Mouse (Mus musculus) hindlimb bud, embryonic 11.5 days (tissue): Measurements from ENCODE around the gene Maz.
A peak's percentile ranks its signal among the peaks of the same experiment; 100 is the strongest.

Experiments used
- DNase-seq: peaks from one replicate; pipeline ENCODE4 v3.0.0-alpha.2; 2012; ENCODE audit warnings: low read depth, low spot score; ENCODE audit errors: extremely low spot score

Gene Maz

DNA sequence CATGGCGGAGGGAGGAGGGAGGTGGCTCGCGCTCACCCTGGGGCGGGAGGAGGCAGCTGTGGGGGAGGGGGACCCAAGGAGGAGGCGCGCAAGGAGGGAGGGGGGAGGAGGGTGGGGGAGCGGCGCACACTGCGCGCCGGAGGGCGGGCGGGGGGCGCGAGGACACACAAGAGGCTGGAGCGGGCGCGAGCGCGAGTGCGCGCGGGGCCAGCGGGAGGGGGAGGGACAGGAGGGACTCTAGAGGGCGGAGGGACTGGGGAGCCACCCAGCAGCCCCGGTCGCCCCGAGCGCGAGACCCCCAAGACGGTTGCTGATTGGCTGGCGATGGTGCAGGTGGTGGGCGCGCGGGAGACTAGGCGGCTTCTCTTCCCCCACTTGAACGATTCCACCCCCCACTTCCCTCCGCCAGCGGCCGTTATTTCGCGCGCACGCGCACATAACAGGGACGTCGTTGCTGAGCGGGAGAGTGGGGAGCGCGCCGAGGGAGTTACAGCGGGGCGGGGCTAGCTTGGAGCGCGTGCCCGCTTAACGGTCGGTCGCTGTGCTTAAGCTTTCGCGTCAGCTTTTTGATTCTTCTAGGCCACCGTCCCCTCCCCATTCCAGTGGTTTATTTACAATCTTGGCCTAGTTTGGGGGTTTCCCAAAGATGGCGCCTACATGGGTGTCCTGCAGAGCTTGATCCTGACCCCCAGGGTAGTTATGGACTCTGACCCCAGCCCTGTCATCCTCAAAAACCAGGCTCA lies at the start of gene Maz:
Gene Maz (minus strand): TSS at position 54 of the 743 bp plus-strand sequence.
- peak; percentile 93 for DNase-seq

DNA sequence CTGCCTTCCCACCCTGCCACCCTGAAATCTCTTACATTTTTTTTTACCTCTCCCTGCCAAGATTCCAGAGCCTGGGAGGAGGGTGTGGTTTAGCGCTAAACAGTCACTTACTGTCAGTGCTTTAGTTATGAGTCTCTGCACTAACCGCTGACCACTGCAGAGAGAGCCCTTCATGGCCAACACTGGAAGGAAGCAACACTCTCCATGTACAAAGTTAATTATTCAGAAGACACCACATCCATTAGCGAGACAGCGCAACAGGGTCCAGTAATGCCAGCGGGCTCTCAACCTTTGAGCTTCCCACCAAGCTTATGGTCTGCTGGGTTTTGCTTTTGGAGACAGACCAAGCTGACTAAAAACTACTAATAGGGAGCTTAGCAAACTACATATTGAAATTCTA lies 49.4 kb upstream of the Maz start:
- DNase-seq = no peak

DNA sequence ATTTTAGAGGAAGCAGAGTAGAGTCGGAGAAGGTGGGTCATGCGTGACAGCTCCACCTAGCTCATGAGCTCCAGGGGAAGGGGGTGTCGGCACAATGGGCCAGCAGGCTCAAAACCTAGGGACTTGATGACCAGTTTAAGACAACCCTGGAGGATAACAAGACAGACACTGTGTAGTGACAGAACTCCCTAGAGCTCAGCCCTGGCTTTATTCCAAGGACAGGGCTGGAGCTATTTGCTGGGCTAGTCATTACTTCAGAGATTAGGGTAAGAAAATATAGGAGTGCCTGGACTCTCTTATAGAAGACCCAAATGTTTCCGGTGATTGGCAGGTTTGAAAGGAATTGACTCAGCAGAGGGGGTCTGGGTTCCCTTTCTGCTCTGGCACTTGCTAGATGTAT lies 46.4 kb upstream of the Maz start:
- DNase-seq = no peak

DNA sequence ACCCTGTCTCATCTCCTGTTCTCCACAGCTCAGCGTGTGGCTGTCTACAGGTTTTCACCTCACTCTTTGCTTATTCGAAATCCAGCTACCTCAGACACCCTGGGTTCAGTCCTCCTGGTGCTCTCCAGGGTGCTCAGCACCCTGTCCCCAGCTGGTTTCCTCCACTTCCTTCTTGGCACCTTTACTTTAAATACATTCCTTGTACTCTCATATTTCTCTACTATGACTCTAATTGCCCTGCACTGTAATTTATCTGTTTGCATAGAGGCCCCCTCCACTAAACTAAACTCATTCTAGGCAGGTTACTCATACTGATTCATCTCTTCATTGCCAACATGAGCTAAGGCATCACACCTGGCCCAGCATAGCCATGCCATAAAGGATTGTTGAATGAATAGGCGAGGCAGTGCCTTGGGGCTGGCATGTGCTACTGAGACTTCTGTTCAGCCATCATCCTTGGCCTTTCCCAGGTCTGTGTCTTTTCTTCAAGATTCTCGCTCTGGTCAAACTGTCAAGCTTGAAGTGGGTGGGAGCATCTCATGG lies 44.1 kb upstream of the Maz start:
- DNase-seq = no peak

DNA sequence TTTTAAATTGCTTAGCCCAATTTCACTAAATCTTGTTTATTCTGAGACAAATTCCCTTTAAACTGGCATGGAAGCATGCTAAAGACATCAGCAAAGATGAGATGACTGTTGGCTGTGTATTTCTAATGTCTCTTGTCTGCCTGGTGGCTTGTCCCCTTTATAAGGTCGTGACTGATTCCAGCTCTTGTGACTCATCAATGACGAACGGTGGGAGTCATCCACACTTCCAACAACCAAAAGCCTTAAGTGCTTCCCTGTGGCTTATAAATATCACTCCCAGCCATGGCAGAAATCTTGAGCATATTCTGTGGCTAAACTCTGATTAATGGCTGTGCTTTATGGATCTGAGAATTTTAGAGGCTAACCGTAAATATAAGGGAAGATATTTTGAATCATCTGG lies 39.5 kb upstream of the Maz start:
- DNase-seq = no peak

DNA sequence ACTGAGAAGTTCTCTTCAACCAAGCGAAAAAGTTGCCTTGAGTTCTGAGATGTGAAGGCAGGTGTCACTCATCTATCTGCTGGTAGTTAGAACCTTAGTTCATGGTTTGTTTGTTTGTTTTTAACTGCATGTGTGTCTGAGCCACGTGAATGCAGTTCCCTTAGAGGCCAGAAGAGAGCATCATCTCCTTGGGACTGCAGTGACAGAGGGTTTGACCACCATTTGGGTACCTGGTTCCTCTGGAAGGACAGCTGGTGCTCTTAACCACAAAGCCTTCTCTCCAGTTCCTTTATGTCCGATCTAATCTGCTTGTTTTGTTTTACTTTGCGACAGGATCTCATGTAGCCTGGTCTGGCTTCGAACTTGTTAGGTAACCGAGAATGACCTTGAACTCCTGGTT lies 38.7 kb upstream of the Maz start:
- no peak for DNase-seq

DNA sequence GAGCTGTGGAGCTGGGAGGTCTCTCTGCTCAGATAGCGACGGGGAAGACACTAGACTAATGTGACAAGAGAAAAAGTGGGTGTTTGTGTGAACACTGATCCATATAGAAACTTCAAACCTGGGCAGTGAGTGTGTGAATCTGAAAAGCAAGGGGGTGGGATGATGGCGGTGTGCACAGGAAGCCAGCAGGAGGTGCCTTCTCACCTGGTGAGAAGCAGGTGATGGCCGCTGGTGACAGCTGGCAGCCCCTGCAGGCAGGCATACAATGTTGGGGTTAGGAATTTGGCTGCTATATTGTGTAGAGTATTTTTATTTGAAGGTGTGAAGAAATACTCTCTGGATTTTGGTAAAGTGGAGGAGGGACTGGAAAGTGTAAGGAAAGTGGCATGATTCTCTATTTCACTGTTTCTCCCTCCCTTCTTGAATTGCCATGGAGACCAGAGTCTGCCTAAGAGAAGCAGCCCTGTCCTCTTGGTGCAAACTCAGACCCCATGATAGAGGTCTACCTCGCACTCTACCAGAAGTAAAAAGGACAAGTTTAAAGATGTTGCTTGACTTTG lies 28.3 kb upstream of the Maz start:
- DNase-seq = no peak

DNA sequence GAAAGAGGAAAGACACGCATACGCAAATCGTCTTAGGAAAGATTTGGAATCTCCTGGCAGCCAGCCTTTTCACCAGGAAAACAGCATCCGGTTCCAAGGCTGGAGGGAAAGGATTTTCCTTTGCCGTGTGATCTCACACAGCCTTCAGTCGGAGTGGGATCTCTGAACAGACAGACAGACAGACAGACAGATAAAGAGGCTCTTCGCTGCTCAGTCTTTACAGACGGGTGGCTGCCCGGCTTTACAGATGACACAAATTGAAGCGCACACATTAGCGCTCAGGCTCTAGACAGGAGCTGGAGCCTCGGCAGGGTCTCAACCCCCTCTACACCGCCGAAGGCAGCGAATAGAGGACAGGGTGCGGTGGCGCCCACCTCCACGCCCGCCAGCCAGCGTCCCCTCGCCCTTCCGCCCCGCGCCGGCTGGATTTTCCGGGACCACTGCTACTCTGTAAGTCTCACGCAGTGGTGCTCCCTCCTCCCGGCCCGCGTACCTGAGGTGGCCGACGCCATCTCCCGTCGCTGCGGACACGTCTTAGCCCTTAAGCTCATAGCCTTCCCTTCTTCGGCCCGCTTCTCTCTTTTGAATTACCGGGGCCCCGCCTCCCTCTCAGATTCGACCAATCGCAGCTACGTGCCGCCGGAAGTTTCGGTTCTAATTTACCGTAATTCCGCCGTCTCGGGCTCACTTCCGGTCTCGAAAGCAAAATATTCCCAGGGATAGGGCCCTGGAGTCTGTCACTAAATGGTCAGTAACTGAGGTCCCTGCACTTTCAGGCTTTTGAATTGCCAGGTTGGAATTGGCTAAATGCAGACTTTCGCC lies 15.2 kb upstream of the Maz start, which contains the start of gene Kif22:
Gene Kif22 (minus strand): TSS at position 621 of the 822 bp plus-strand sequence.
- peak; percentile 77 for DNase-seq

DNA sequence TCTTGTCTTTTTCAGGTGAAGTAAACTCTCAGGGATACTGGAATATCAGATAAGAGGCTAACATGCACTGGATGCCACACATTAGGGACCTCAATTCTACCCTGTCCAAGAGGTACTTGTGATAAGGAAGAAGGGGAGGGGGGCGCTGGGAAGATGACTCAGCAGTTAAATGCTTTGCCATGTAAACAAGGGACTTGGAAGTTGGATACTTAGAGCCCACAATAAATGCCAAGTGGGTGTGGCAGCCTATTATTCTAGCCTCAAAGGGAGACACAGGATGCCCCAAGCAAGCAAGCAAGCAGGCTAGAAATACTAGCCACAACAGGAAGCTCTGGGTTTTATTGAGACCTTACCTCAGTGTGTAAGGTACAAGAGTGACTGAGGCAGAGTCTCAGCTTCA lies 4.4 kb upstream of the Maz start:
- no peak for DNase-seq

DNA sequence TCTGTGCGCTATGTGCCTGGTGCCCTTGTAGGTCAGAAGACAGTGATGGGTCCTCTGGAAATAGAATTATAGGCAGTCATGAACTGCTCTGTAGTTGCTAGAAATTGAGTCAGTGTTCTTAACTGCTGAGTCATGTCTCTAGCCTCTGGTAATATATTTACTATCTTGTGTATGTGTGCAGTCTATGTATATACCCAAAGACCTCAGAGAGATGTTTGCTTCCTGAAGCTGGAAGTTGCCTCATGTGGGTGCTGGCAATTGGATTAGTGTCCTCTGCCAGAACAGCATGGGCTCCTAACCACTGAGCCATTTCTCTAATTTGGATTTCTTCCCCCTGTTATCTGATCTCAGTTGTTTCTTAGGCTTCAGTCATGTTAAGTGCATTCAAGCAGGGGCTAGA lies 3.3 kb upstream of the Maz start:
- DNase-seq = no peak

DNA sequence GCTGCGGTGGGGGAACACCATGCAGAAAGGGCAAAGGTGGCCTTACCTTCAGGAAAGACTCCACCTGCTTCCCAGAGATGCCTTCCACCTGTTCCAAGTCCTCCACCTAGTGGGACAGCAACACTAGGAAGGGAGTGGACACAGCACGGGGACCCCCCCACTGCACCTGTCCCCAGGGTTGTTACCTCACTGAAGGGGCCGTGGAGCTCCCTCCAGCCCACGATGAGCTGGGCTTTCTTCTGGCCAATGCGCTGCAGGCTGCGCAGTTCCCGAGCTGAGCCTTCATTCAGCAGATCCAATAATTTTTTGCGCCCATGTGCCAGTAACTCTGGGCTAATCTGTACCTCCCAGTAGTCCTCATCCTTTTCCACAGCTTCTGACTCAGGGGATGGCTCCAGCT lies 1.0 kb upstream of the Maz start:
- no peak for DNase-seq

DNA sequence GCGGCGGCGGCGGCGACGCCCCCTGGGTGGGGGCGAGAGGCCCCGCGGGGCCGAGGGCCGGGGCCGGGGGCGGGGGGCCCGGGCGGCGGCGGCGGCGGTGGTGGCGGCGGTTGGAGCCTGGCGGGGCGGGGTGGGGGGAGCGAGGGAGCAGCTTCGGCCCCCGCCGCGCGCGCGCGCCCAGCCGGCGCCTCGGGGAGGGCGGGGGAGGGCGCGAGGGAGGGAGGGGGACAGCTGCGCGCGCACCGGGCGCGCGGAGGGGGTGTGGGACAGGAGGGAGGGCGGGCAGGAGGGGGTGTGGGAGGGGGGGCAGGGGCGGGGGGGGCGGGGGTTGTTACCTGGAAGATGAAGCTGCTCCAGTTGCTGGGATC lies 237 bp downstream of the Maz start:
- no peak for DNase-seq

DNA sequence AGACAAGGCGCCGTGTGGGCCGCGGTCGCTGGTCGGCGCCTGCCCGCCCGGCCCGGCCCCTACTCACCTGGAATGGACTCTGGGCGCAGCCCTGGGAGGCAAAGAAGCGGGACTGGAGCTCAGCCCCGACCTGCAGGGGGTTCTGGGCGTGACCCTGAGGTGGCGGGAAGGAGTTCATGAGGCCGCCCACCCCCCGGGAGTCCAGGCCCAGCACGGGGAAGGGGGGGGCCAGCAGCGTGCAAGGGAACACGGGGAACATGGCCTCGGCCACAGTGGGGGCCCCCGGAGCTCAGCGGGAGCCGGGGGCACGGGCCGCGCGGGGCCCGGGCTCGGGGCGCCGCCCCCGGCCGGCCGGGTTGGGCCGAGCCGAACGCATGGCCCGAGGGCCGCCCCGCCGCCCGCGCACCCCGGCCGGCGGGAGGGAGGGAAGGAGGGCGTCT lies 656 bp downstream of the Maz start:
- no peak for DNase-seq

DNA sequence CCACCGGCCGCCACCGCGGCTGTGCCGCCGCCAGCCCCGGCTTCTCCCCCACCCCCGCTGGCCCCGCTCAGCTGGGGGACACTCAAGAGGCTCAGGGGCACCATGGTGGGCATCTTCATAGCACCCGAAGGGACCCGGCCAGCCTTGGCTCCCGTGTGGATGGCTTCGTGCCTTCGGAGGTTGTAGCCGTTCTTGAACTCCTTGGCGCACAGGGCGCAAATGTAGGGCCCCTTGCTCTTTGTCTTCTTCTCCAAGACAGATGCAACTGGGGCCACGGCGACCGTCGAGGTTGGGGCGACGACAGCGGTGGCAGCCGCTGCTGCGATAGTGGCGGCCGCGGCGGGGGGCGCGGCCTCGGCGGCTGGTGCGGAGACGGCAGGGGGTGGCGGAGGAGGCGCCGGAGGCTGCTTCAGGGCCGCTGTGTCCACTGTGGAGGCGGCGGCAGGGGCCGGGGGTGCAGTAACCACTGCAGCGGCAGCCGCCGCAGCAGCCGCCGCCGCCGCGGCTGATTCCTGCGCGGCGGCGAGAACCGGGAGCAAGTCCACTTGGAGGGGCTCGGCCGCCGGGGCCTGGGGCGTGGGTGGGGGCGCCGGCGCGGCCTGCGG lies 1.2 kb downstream of the Maz start:
- no peak for DNase-seq

DNA sequence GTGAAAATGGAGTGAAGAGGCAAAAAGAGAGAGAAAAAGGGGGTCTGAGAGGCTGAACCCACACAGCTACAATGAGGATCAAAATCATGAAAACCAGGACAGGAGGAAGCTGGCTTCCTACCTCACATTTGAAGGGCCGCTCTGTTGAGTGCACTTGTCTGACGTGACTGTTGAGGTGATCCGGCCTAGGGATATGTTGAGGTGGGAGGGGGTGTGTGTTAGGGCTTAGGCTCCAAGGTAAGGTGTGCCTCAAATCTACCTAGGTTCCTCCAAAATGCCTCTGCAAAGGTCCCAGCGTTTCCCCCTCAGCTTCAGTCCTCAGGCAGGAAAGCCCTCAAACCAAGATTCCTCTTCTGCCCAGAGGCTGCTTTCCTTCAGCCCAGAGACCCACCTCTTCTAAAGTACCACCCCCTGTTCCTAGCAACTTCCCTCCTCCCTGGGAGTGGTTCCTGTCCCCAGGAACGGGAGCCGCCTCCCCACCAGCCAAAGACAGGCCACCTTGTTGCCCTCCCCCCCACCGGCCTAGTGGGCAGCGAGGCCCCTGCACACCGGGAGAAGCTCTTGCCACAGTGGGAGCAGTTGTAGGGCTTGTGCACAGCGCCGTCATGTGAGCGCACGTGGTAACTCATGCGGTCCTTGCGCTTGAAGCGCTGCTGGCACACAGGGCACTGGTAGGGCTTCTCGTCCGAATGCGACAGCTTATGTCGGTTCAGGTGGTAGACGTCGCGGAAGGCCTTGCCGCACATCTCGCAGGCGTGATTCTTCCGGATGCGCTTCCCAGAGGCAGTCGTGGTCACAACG lies 1.9 kb downstream of the Maz start:
- DNase-seq = no peak

DNA sequence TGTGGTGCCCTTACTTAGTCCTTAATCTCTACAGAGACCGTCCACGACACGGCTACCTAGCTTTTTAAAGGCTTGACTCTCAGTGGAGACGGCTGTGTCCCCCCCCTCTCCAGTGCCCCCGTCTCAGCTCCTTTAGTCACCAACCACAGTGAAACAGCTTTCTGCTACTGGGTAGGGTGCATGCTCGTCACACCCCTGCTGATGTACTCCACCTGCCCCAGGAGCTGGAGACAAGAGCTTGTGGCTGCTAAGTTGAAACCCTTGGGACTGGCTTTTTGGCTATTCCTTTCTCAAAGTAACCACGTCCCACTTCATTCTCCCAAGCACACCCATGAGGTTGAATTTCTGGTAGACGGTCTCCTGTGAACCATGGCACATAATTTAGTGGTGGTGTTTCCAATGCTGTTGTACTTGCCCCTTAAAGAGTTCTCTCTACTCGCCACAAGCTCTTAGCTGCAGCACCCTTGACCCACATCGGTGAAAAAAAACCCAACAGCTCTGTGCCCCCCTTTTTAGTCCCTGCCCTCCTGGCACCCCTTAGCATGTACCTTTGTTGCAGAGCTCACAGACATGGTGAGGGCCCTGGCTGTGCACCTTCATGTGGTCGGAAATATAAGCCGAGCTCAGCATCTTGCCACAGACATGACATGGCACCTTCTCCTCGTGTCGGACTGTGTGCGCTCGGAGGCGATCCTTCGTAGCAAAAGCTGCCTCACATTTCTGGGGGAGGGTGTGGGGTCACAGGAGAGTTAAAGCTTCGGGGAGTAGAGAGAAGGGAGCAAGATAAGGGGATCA lies 2.7 kb downstream of the Maz start:
- no peak for DNase-seq

DNA sequence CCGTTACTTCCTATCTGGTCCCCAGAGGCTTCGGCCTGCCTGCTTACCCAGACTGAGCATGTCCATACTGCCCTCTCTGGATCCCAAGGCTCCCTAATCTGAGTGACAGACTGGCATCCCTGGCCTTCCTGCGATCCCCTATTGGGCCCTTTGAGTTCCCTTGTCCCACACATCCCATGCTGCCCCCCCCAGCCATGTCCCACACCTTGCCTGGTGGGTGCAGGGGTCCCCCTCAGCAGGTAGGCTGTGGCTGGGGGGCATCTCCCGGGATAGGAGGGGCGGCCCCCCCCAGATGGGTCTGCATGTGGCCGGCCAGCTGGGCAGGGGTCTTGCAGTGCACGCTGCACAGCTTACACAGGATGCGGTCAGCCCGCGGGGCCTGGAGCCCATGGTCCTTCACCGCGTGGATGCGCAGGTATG lies 3.6 kb downstream of the Maz start:
- DNase-seq = no peak

DNA sequence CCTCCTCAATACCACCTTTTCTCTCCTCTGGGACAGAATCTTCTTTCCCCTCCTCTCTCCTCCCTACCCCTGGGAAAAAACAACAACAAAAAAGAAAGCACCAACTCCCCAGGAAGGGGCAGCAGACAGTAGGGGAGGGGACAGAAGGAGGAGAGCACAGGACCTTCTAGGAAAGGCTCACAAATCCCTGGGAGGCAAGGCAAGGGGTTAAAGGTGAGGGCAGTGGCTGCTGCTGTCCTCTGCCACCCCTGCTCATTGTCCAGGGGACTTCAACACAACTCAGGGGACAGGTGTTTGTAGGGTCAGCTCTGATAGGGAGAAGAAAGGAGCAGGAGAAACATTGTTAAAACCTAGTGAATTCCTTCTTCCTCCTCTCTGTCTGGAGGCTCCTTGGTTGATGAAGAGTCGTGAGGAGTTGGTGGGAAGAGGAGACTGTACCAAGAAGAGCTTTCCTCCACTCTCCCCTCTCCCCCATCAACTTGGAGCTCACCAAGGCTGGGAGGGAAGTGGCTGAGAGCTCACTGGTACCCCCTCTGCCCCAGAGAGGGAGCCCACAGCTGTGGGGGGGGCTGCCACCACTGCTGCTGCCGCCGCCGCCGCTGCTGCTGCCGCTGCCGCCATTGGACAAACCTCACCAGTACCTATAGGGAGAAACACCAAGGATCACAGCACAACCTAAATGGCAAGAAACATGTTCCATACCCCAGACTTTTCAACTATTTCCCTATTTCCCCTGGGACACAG lies 4.1 kb downstream of the Maz start:
- no peak for DNase-seq
